In genomic region chr12:116641339-116642190, GRCm38 (mm10) we compare ENCODE assay signal across 12 mouse cellular contexts.
DNase-seq lines count a peak whose midpoint lies in the region; ATAC-seq lines count a peak whose summit lies in the region.
"Had no signal": no experiment of that assay in that cellular context is flagged by ENCODE, and none has a peak within 500 bp of the region (broad histone marks: within the 10 kb centered on the region; RNA-seq: fewer than 3 reads in every experiment).

No protein-coding gene starts in this region.

- intact Hi-C loops in gastrocnemius, postnatal 36 days (cut with DNase I): no loop called here

- peak; percentile 79; the same call in 1 of the 2 replicates for ATAC-seq in kidney, embryonic 16.5 days (ENCODE audit: low FRiP score, low TSS enrichment)
- ATAC-seq in hindbrain, embryonic 12.5 days (ENCODE audit: low FRiP score): peak; percentile 86
- peak; percentile 87 for ATAC-seq in midbrain, embryonic 13.5 days
- peak; percentile 56; the same call in 1 of the 2 replicates for ATAC-seq in stomach, embryonic 15.5 days (ENCODE audit: insufficient read depth, low FRiP score, low read depth)
- ATAC-seq in heart, embryonic 12.5 days (ENCODE audit: insufficient number of reproducible peaks, low FRiP score): no peak
- no peak for ATAC-seq in activated CD4-positive, CD25-positive, alpha-beta regulatory T cell, adult 4 months

- no peak overlapping the region for H3K9ac ChIP-seq in kidney, embryonic 16.5 days (replicated peaks; ENCODE audit: low read length)
- no peak overlapping the region for H3K9ac ChIP-seq in hindbrain, embryonic 12.5 days
- no peak overlapping the region for H3K9ac ChIP-seq in midbrain, embryonic 13.5 days (replicated peaks)
- H3K9ac ChIP-seq in stomach, embryonic 15.5 days: no peak overlapping the region
- no peak overlapping the region for H3K9ac ChIP-seq in heart, embryonic 12.5 days
- H3K9ac ChIP-seq: heart, embryonic 13.5 days had no signal

- 13% methylated on average over 14 of the region's 14 CpGs for WGBS in kidney, embryonic 16.5 days
- WGBS in hindbrain, embryonic 12.5 days: 34% methylated on average over 14 of the region's 14 CpGs
- WGBS in midbrain, embryonic 13.5 days: 42% methylated on average over 14 of the region's 14 CpGs
- 29% methylated on average over 14 of the region's 14 CpGs for WGBS in stomach, embryonic 15.5 days
- 19% methylated on average over 14 of the region's 14 CpGs for WGBS in heart, embryonic 12.5 days

- no peaks in the 10 kb centered on the region for H3K27me3 ChIP-seq in kidney, embryonic 16.5 days (ENCODE audit: insufficient read depth, low read length)
- H3K27me3 ChIP-seq in hindbrain, embryonic 12.5 days: no peaks in the 10 kb centered on the region
- H3K27me3 ChIP-seq in midbrain, embryonic 13.5 days: no peaks in the 10 kb centered on the region
- no peaks in the 10 kb centered on the region for H3K27me3 ChIP-seq in stomach, embryonic 15.5 days (replicated peaks)
- peaks cover 38% of the 10 kb centered on the region for H3K27me3 ChIP-seq in heart, embryonic 12.5 days (replicated peaks)

- no peaks in the 10 kb centered on the region for H3K9me3 ChIP-seq in kidney, embryonic 16.5 days (ENCODE audit: low read length)
- H3K9me3 ChIP-seq in hindbrain, embryonic 12.5 days (replicated peaks): no peaks in the 10 kb centered on the region
- H3K9me3 ChIP-seq in midbrain, embryonic 13.5 days: no peaks in the 10 kb centered on the region
- no peaks in the 10 kb centered on the region for H3K9me3 ChIP-seq in stomach, embryonic 15.5 days
- no peaks in the 10 kb centered on the region for H3K9me3 ChIP-seq in heart, embryonic 12.5 days (replicated peaks)
- H3K9me3 ChIP-seq: heart, embryonic 13.5 days had no signal

- no peak overlapping the region for H3K27ac ChIP-seq in kidney, embryonic 16.5 days (ENCODE audit: low read length)
- H3K27ac ChIP-seq in hindbrain, embryonic 12.5 days: peak overlapping the region; percentile 70
- peak overlapping the region; percentile 73 for H3K27ac ChIP-seq in midbrain, embryonic 13.5 days
- no peak overlapping the region for H3K27ac ChIP-seq in stomach, embryonic 15.5 days
- no peak overlapping the region for H3K27ac ChIP-seq in heart, embryonic 12.5 days (ENCODE audit: poor library complexity, severe bottlenecking)
- H3K27ac ChIP-seq: heart, embryonic 13.5 days had no signal

- H3K4me3 ChIP-seq in kidney, embryonic 16.5 days (ENCODE audit: low read length): no peak overlapping the region
- H3K4me3 ChIP-seq in hindbrain, embryonic 12.5 days: no peak overlapping the region
- H3K4me3 ChIP-seq in midbrain, embryonic 13.5 days (replicated peaks): no peak overlapping the region
- H3K4me3 ChIP-seq in stomach, embryonic 15.5 days (replicated peaks): no peak overlapping the region
- H3K4me3 ChIP-seq in heart, embryonic 12.5 days: no peak overlapping the region
- H3K4me3 ChIP-seq: heart, embryonic 13.5 days had no signal

- DNase-seq in kidney, postnatal 36 days: no peak
- no peak for DNase-seq in gastrocnemius, postnatal 36 days
- DNase-seq: kidney, adult 8-10 months; lung, adult 2 months; right cerebral cortex, adult 18-20 months had no signal

- no peak overlapping the region for H3K4me2 ChIP-seq in kidney, embryonic 16.5 days (replicated peaks; ENCODE audit: low read depth, low read length)
- 0 out of 2 replicates have a peak overlapping the region, but pooled peaks have one; percentile 8 for H3K4me2 ChIP-seq in hindbrain, embryonic 12.5 days (replicated peaks)
- no peak overlapping the region for H3K4me2 ChIP-seq in midbrain, embryonic 13.5 days (replicated peaks)
- H3K4me2 ChIP-seq in stomach, embryonic 15.5 days: no peak overlapping the region
- H3K4me2 ChIP-seq in heart, embryonic 12.5 days: no peak overlapping the region
- H3K4me2 ChIP-seq: heart, embryonic 13.5 days had no signal

- no peaks in the 10 kb centered on the region for H3K4me1 ChIP-seq in kidney, embryonic 16.5 days (ENCODE audit: insufficient read depth, low read length)
- peaks cover 18% of the 10 kb centered on the region for H3K4me1 ChIP-seq in hindbrain, embryonic 12.5 days
- peaks cover 18% of the 10 kb centered on the region for H3K4me1 ChIP-seq in midbrain, embryonic 13.5 days (replicated peaks)
- H3K4me1 ChIP-seq in stomach, embryonic 15.5 days: no peaks in the 10 kb centered on the region
- H3K4me1 ChIP-seq in heart, embryonic 12.5 days (replicated peaks): no peaks in the 10 kb centered on the region
- H3K4me1 ChIP-seq: heart, embryonic 13.5 days had no signal

- no peaks in the 10 kb centered on the region for H3K36me3 ChIP-seq in kidney, embryonic 16.5 days (ENCODE audit: insufficient read depth, low read length)
- no peaks in the 10 kb centered on the region for H3K36me3 ChIP-seq in hindbrain, embryonic 12.5 days
- H3K36me3 ChIP-seq in midbrain, embryonic 13.5 days: no peaks in the 10 kb centered on the region
- no peaks in the 10 kb centered on the region for H3K36me3 ChIP-seq in stomach, embryonic 15.5 days
- no peaks in the 10 kb centered on the region for H3K36me3 ChIP-seq in heart, embryonic 12.5 days
- H3K36me3 ChIP-seq: heart, embryonic 13.5 days had no signal

Comparison
In these comparisons a context has a peak if more than half of its experiments do, and no peak if none do; other contexts are left out.
1. ATAC-seq: peak in kidney, embryonic 16.5 days (single experiment), hindbrain, embryonic 12.5 days (single experiment), midbrain, embryonic 13.5 days (single experiment) and stomach, embryonic 15.5 days (single experiment); none in heart, embryonic 12.5 days (single experiment) and activated CD4-positive, CD25-positive, alpha-beta regulatory T cell, adult 4 months (single experiment).
2. H3K27ac ChIP-seq: peak in hindbrain, embryonic 12.5 days (single experiment) and midbrain, embryonic 13.5 days (single experiment); none in kidney, embryonic 16.5 days (single experiment), stomach, embryonic 15.5 days (single experiment) and heart, embryonic 12.5 days (single experiment).